Mouse (Mus musculus) CH12.LX (cell line): ENCODE measurements around the gene Fam120c. TPM values are rescaled to one million over a fixed set of nuclear protein-coding genes. Genes with fewer than 3 reads are reported as not detected.
A peak's percentile ranks its signal among the peaks of the same experiment; 100 is the strongest.
"Not testable (repeated sequence)": the region's sequence is repeated elsewhere in the genome, so short reads cannot be mapped to it uniquely, and the experiment has no call there.

Source experiments
- DNase-seq: peaks from one replicate; pipeline ENCODE4 v3.0.0-alpha.2; 2013; ENCODE audit errors: extremely low read depth
- H3K27ac ChIP-seq: 2 replicates; pipeline ENCODE4 v1.5.1; 2012; ENCODE audit warnings: low read depth, mild to moderate bottlenecking, control low read depth, moderate library complexity; ENCODE audit not compliant: insufficient read depth
- H3K27me3 ChIP-seq: replicated peaks from 2 replicates; pipeline ENCODE3; 2012; ENCODE audit warnings: inconsistent platforms
- H3K36me3 ChIP-seq, 2 experiments: replicated peaks in 1 of 2; 2 replicates each; pipeline versions ENCODE3 to v1.6.1; 2012; ENCODE audit warnings: inconsistent platforms in 1 of 2, low read length in 1 of 2, mild to moderate bottlenecking in 1 of 2, mixed read lengths in 1 of 2, moderate library complexity in 1 of 2; ENCODE audit not compliant: control insufficient read depth in 1 of 2, insufficient read depth in 1 of 2
- H3K4me1 ChIP-seq, 2 experiments: 2 replicates each; pipeline ENCODE4 v1.6.1; 2012; ENCODE audit warnings: inconsistent platforms in 1 of 2, moderate library complexity in 1 of 2; ENCODE audit not compliant: insufficient read depth in 2 of 2, control insufficient read depth in 1 of 2
- H3K4me2 ChIP-seq: 2 replicates; pipeline ENCODE4 v1.6.1; 2012; ENCODE audit warnings: low read depth, mild to moderate bottlenecking, control low read depth; ENCODE audit not compliant: poor library complexity, insufficient read depth, severe bottlenecking
- H3K4me3 ChIP-seq, 3 experiments: fragments of 150-350 bp in 1 of 3; sonication (generic) in 1 of 3; replicated peaks in 1 of 3; 2 replicates each; pipeline versions ENCODE3 to v1.5.1; 2011 to 2012; ENCODE audit warnings: low read depth in 2 of 3, low read length in 2 of 3, mild to moderate bottlenecking in 2 of 3, moderate library complexity in 2 of 3, control low read depth in 1 of 3, improper control_type of control experiment in 1 of 3, inconsistent platforms in 1 of 3, mixed read lengths in 1 of 3; ENCODE audit not compliant: poor library complexity in 1 of 3
- H3K79me2 ChIP-seq: replicated peaks from 2 replicates; pipeline ENCODE4 v1.6.1; 2012; ENCODE audit warnings: mild to moderate bottlenecking, moderate library complexity; ENCODE audit not compliant: control insufficient read depth, poor library complexity, insufficient read depth, severe bottlenecking; ENCODE audit errors: extremely low read depth
- H3K9ac ChIP-seq: 2 replicates; pipeline ENCODE4 v1.6.1; 2012; ENCODE audit warnings: low read depth, mild to moderate bottlenecking, control low read depth, moderate library complexity; ENCODE audit not compliant: insufficient read depth
- H3K9me3 ChIP-seq: replicated peaks from 2 replicates; pipeline ENCODE3; 2012; ENCODE audit warnings: low read length, inconsistent platforms, mixed read lengths
- BHLHE40 ChIP-seq: IDR thresholded peaks from 2 replicates; pipeline ENCODE4 v1.6.1; 2011; ENCODE audit warnings: mild to moderate bottlenecking, low read depth, low read length, improper control_type of control experiment
- CHD1 ChIP-seq: IDR thresholded peaks from 2 replicates; pipeline ENCODE4 v1.6.1; 2012; ENCODE audit warnings: low read depth, low read length, improper control_type of control experiment, inconsistent platforms
- CTCF ChIP-seq, 2 experiments: IDR thresholded peaks in 1 of 2; conservative IDR thresholded peaks in 1 of 2; 2 replicates each; pipeline ENCODE4 v1.5.1; 2011 to 2012; ENCODE audit warnings: low read depth in 2 of 2, low read length in 2 of 2, improper control_type of control experiment in 1 of 2, inconsistent platforms in 1 of 2, mild to moderate bottlenecking in 1 of 2, moderate library complexity in 1 of 2
- E2F4 ChIP-seq: IDR thresholded peaks from 2 replicates; pipeline ENCODE4 v1.6.1; 2011; ENCODE audit warnings: low read depth, low read length, improper control_type of control experiment; ENCODE audit not compliant: insufficient replicate concordance
- ETS1 ChIP-seq: conservative IDR thresholded peaks from 2 replicates; pipeline ENCODE4 v1.6.1; 2012; ENCODE audit warnings: low read depth, mild to moderate bottlenecking, inconsistent platforms, low read length, improper control_type of control experiment, moderate library complexity
- GABPA ChIP-seq: IDR thresholded peaks from 2 replicates; pipeline ENCODE4 v1.6.1; 2012; ENCODE audit warnings: low read depth, low read length, improper control_type of control experiment, inconsistent platforms; ENCODE audit not compliant: insufficient replicate concordance
- HCFC1 ChIP-seq: IDR thresholded peaks from 2 replicates; pipeline ENCODE4 v1.6.1; 2012; ENCODE audit warnings: low read depth, mild to moderate bottlenecking, inconsistent platforms, low read length, improper control_type of control experiment
- IRF4 ChIP-seq: IDR thresholded peaks from 2 replicates; pipeline ENCODE4 v1.6.1; 2014; ENCODE audit warnings: low read depth, mild to moderate bottlenecking, inconsistent platforms, low read length, improper control_type of control experiment
- JUND ChIP-seq: conservative IDR thresholded peaks from 2 replicates; pipeline ENCODE4 v1.6.1; 2011; ENCODE audit warnings: low read depth, low read length, improper control_type of control experiment
- MAFK ChIP-seq: IDR thresholded peaks from 2 replicates; pipeline ENCODE4 v1.6.1; 2011; ENCODE audit warnings: low read length, improper control_type of control experiment; ENCODE audit not compliant: insufficient replicate concordance
- MXI1 ChIP-seq: IDR thresholded peaks from 2 replicates; pipeline ENCODE4 v1.6.1; 2011; ENCODE audit warnings: mild to moderate bottlenecking, low read depth, low read length, improper control_type of control experiment
- NRF1 ChIP-seq: IDR thresholded peaks from 2 replicates; pipeline ENCODE4 v1.6.1; 2014; ENCODE audit warnings: low read depth, mild to moderate bottlenecking, inconsistent platforms, low read length, improper control_type of control experiment, moderate library complexity
- RAD21 ChIP-seq: IDR thresholded peaks from 2 replicates; pipeline ENCODE4 v1.6.1; 2011; ENCODE audit warnings: low read depth, mild to moderate bottlenecking, low read length, improper control_type of control experiment, moderate library complexity
- SIN3A ChIP-seq: IDR thresholded peaks from 2 replicates; pipeline ENCODE4 v1.6.1; 2012; ENCODE audit warnings: low read length, improper control_type of control experiment, inconsistent platforms
- SMC3 ChIP-seq: IDR thresholded peaks from 2 replicates; pipeline ENCODE4 v1.6.1; 2011; ENCODE audit warnings: low read depth, low read length, improper control_type of control experiment
- TBP ChIP-seq: conservative IDR thresholded peaks from 2 replicates; pipeline ENCODE4 v1.6.1; 2011; ENCODE audit warnings: low read depth, low read length, improper control_type of control experiment
- TCF12 ChIP-seq: IDR thresholded peaks from 2 replicates; pipeline ENCODE4 v1.6.1; 2014; ENCODE audit warnings: low read depth, mild to moderate bottlenecking, inconsistent platforms, low read length, improper control_type of control experiment
- UBTF ChIP-seq: IDR thresholded peaks from 2 replicates; pipeline ENCODE4 v1.6.1; 2012; ENCODE audit warnings: low read depth, mild to moderate bottlenecking, inconsistent platforms, low read length, improper control_type of control experiment, moderate library complexity
- ZC3H11A ChIP-seq: IDR thresholded peaks from 2 replicates; pipeline ENCODE4 v1.6.1; 2012; ENCODE audit warnings: low read depth, mild to moderate bottlenecking, inconsistent platforms, low read length, improper control_type of control experiment
- ZKSCAN1 ChIP-seq: IDR thresholded peaks from 2 replicates; pipeline ENCODE4 v1.6.1; 2012; ENCODE audit warnings: low read depth, inconsistent platforms, low read length, improper control_type of control experiment, borderline replicate concordance
- ZMIZ1 ChIP-seq: IDR thresholded peaks from 2 replicates; pipeline ENCODE4 v1.6.1; 2012; ENCODE audit warnings: low read depth, mild to moderate bottlenecking, inconsistent platforms, low read length, improper control_type of control experiment
- dilution Hi-C: fragments of 300-500 bp; cut with MboI; formaldehyde crosslinking; loops from 2 replicates; pipeline ENCODE4 v1.14.3; 2020; ENCODE audit warnings: low sequenced_read_pairs; ENCODE audit not compliant: extremely low pct_unique_long_range_greater_than_20kb, extremely low pct_ligation_motif_present
- in situ Hi-C: fragments of 300-500 bp; cut with MboI; formaldehyde crosslinking; loops from 3 replicates; pipeline ENCODE4 v1.14.3; 2019; ENCODE audit warnings: low sequenced_read_pairs, low pct_ligation_motif_present, low pct_unique_long_range_greater_than_20kb, mixed read lengths
- polyA plus RNA-seq: library from polyadenylated mRNA; unstranded; fragments of >175 nt; gene quantifications from 2 replicates; pipeline ENCODE4 v1.2.1, GENCODE M21; 2012; ENCODE audit warnings: low read depth; ENCODE audit not compliant: insufficient read length
- total RNA-seq, 2 experiments: library from RNA; depleted of rRNA; stranded (reverse); fragments of 300-350 nt in 1 of 2; fragments of >200 nt in 1 of 2; gene quantifications; 2 replicates each; pipeline ENCODE4 v1.2.3; 2012 to 2014

The Fam120c gene
- total and polyA plus RNA-seq, 3 experiments = 0.20 to 1.4 (median 0.67) TPM

DNA sequence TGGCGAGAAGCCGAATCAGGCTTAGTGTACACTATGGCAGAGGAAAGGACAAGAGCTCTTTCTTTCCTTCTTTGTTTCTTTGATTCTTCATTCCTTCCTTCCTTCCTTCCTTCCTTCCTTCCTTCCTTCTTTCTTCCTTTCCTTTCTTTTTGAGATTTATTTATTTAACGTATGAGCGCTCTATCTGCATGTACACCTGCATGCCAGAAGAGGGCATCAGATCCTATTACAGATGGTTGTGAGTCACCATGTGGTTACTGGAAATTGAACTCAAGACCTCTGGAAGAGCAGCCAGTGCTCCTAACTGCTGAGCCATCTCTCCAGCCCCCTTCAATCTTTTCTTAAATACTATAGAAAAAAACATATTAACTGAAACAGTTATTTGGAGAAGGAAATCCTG lies 149.3 kb downstream of the Fam120c start:
- H3K9ac ChIP-seq, H3K4me2 ChIP-seq, in situ Hi-C loops, DNase-seq, H3K79me2 ChIP-seq, H3K27ac ChIP-seq, H3K36me3 ChIP-seq, H3K4me1 ChIP-seq, H3K9me3 ChIP-seq: not testable (repeated sequence)
- TF ChIP-seq CTCF (conservative IDR thresholded peaks at IDR 0.05 in 1 of 2, IDR thresholded peaks at IDR 0.05 in 1 of 2; ENCODE audit: low read depth in 2 of 2, low read length in 2 of 2) = peak in 1 of 2 experiments; percentile 17; a peak in 1 of 4 replicates
- TF ChIP-seq RAD21 = peak; percentile 14
- 0 out of 2 replicates have a peak, but pooled peaks have one; percentile 9 for TF ChIP-seq SMC3
- TF ChIP-seq, all 38 proteins: peak for 3; not testable (repeated sequence) for 35
- H3K27me3 ChIP-seq, dilution Hi-C loops, H3K4me3 ChIP-seq: not testable (repeated sequence)

GRCm38 (mm10) chrX:151496596-151496995 lies 152.6 kb downstream of the Fam120c start:
- no peak overlapping the region for H3K4me3 ChIP-seq
- H3K9me3 ChIP-seq = no peaks in the 10 kb centered on the region
- in situ Hi-C loops (no loop called here), dilution Hi-C loops (no loop called here)
- no peak overlapping the region for H3K27ac ChIP-seq
- H3K9ac ChIP-seq = no peak overlapping the region
- H3K79me2 ChIP-seq = no peaks in the 10 kb centered on the region
- no peaks in the 10 kb centered on the region for H3K4me1 ChIP-seq
- DNase-seq = no peak
- TF ChIP-seq UBTF (no peak), SIN3A (no peak), JUND (no peak), ZMIZ1 (no peak), NRF1 (no peak), SMC3 (no peak), TCF12 (no peak), TBP (no peak), ETS1 (no peak), HCFC1 (no peak), GABPA (no peak), IRF4 (no peak), BHLHE40 (no peak), MXI1 (no peak), CHD1 (no peak), E2F4 (no peak), ZKSCAN1 (no peak), MAFK (no peak), ZC3H11A (no peak)
- TF ChIP-seq, all 38 proteins: peak for 0
- Histone ChIP-seq H3K4me2 (no peak overlapping the region), H3K27me3 (no peaks in the 10 kb centered on the region), H3K36me3 (no peaks in the 10 kb centered on the region)
